Mouse (Mus musculus): ENCODE measurements around the gene Cntfr.
A peak's percentile ranks its signal among the peaks of the same experiment; 100 is the strongest.

Cntfr gene

GRCm38 (mm10) chr4:41648627-41649026, 48.3 kb downstream of the Cntfr start:
- DNase-seq (ENCODE audit: low read depth, low spot score), result no peak

- no peak for DNase-seq (ENCODE audit: low read depth, low spot score)
Observed at GRCm38 (mm10) chr4:41648157-41648556, 48.7 kb downstream of the Cntfr start.

GRCm38 (mm10) chr4:41645488-41645887, 51.4 kb downstream of the Cntfr start:
- peak; percentile 62 for DNase-seq (ENCODE audit: low read depth, low spot score)

- peak; percentile 28 for DNase-seq (ENCODE audit: low read depth, low spot score)
Observed at GRCm38 (mm10) chr4:41641199-41641822, 55.6 kb downstream of the Cntfr start.

GRCm38 (mm10) chr4:41639913-41640507, 56.9 kb downstream of the Cntfr start, which contains the start of gene Enho:
TSS of gene Enho (minus strand) at chr4:41640324.
- DNase-seq (ENCODE audit: low read depth, low spot score), result peak; percentile 97

- DNase-seq (ENCODE audit: low read depth, low spot score), result peak; percentile 57
Observed at GRCm38 (mm10) chr4:41639214-41639841, 57.6 kb downstream of the Cntfr start.

DNA sequence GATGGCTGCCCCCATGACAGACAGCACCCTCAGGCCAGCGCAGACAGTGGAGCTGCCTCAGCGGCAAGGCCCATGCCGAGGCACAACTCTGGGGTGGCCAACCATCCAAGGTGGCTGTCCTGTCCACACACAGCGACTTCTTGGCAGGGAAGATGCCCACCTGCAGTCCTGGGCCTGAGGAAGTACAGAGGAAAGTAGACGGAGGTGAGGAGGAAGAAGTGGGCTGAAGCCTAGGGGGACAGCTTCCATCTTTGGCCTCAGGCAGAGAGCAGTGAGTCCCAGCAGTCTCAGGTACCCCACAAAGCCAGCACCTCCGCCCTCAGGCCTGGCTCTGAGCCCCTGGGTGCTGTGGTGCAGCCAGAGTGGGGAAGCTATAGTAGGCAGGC, 58.1 kb downstream of the Cntfr start:
- DNase-seq (ENCODE audit: low read depth, low spot score), result no peak

- DNase-seq (ENCODE audit: low read depth, low spot score), result no peak
Observed at GRCm38 (mm10) chr4:41638186-41638731, 58.6 kb downstream of the Cntfr start.

GRCm38 (mm10) chr4:41636882-41637635, 59.8 kb downstream of the Cntfr start:
- DNase-seq (ENCODE audit: low read depth, low spot score), result peak; percentile 89

DNA sequence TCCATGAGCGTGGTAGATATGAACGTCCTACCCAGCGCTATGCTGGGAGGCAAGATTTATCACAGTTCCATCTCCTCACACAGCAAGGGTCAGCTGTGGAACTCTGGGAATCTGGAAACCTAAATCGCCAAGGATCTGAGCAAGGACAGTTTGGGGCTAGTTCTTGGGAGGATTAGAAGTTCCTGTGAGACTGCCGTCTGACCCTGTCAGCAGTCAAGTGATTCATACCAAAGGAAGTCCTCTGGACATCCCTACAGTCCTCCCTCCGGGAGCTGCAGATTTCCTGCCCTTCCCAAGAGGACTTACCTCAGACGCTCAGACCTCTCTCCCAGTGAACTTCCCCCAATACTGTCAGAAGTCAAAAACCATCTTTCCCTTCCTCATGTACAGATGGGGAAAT, 60.5 kb downstream of the Cntfr start:
- peak; percentile 16 for DNase-seq (ENCODE audit: low read depth, low spot score)

GRCm38 (mm10) chr4:41635906-41636305, 61.0 kb downstream of the Cntfr start:
- peak; percentile 25 for DNase-seq (ENCODE audit: low read depth, low spot score)

GRCm38 (mm10) chr4:41635224-41635623, 61.7 kb downstream of the Cntfr start:
- peak; percentile 20 for DNase-seq (ENCODE audit: low read depth, low spot score)

GRCm38 (mm10) chr4:41634631-41635030, 62.3 kb downstream of the Cntfr start:
- no peak for DNase-seq (ENCODE audit: low read depth, low spot score)

GRCm38 (mm10) chr4:41633001-41633400, 63.9 kb downstream of the Cntfr start:
- no peak for DNase-seq (ENCODE audit: low read depth, low spot score)

DNA sequence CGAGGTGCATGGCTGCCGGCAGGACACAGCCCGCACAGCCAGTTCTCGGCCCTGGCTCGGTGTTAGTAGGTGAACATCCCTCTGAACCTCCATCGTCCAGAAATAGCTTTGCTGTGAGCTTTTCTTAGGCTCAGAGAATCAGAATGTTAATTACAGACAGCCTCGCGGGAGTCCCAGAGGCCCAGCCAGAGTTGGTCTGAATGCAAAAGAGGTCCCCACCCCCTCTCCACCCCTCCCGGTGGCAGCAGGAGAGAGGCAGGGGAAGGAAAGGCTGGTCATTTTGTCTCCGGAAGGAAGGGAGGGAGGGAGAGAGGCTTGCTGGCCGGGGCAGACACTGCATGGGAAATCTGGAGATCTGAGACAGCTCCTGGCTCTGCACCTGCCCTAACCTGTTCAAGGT, 65.5 kb downstream of the Cntfr start:
- peak; percentile 77 for DNase-seq (ENCODE audit: low read depth, low spot score)

DNA sequence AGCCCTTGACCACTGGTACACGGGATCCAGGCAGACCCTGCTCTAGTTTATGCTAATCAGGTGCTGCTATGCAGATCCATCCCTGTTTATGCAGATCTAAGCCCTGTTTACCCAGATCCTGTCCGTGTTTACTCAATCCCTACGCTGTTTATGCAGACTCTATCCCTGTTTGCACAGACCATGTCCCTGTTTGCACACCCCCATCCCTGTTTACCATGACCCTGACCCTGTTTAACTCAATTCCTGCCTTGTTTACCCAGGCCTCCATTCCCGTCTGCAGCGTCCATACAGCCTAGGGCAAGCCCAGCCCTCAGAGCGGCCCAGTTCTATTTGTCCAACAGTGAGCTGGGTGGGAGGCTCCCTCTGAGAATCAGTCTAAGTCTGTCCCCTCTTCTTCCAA, 66.7 kb downstream of the Cntfr start:
- no peak for DNase-seq (ENCODE audit: low read depth, low spot score)

DNA sequence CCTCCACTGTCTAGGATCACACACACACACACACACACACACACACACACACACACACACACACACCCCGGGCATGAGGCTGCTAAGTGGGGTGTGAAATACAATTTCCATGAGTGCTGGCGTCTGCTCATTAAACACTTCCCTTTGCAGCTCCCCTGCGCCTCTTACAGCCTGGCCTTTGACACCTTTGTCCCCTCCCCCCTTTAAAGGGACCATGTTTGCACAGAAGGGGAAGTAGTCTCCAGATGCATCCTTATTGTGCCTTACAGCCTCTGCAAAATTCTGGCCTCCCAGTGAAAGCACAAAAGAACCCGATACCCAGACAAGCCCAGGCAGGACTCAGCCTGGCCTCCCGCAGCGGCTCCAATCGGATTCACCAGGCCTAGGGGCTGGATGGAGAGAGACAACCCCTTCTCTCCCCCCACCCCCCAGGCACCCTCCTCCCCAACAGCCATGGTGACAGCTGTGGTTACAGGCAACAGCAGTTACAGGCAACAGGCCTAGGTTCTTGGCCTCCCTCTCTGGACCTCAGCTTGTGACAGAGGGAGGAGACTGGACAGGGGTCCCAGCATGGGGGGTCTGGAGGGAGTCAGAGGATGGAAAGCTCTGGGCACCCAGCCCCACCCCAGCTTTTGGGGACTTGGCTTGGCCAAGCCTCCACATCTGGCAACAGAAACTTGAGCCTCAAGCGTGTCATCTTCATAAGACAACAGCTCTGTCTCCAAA, 68.5 kb downstream of the Cntfr start:
- no peak for DNase-seq (ENCODE audit: low read depth, low spot score)

DNA sequence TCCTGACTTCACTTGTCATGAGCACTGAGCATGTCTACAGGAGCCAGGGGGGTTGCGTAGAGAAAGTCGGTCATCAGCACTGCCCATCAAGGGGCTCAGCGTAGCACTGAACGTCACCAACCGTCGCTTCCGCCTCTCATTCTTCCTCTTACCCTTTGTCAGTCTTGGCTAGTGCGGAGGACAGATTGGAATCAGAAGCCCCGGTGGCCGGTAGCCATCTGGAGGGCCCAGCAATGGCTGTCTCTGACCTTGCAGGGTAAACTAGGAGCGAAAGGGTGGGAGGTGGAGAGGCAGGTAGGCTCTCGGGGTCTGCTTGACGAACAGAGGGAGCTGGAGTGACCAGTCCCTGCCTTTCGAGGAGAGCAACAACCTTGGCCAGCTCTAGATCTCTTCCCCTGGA, 74.8 kb downstream of the Cntfr start:
- DNase-seq (ENCODE audit: low read depth, low spot score), result no peak

DNA sequence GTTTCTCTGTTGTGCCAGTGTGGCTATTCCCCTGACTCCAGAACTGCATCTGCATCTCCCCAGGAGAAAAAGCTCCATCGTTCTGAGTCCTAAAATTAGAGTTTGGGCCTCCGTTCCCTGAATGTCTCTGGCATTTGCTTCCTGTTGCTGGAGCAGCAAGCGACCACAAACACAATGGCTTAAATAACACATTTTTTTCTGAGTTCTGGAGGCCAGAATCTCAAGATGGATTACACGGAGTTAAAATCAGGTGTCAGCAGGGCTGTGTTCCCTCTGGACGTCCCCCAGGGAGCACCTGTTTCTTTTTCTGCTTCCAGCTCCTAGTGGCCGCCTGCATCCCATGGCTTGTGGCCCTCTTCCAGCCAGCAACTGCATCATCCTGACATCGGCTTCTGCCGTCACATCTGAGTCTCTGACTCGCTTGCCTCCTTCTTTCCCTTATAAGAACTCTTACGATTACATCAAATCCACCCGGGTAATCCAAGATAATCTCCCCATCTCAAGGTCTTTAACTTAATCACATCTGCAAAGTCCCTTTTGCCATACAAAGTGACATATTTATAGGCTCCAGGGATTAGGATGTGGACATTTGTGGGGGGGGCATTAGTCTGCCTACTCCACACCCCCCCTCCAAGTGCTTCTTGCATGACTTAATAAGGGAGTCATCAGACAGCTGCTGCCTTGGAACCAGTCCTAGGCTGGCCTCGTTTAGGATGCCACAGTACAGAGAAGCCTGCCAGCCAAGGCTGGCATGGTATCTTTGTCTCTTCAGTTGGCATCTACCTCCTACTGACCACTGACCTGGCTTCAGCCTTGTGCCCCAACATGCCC, 77.8 kb downstream of the Cntfr start:
- DNase-seq (ENCODE audit: low read depth, low spot score), result peak; percentile 97

Measured in brain, adult 2 months (tissue).